Mouse (Mus musculus): ENCODE results near the gene Ces2h.
"Not testable (repeated sequence)": the region's sequence is repeated elsewhere in the genome, so short reads cannot be mapped to it uniquely, and the experiment has no call there.

Gene Ces2h

DNA sequence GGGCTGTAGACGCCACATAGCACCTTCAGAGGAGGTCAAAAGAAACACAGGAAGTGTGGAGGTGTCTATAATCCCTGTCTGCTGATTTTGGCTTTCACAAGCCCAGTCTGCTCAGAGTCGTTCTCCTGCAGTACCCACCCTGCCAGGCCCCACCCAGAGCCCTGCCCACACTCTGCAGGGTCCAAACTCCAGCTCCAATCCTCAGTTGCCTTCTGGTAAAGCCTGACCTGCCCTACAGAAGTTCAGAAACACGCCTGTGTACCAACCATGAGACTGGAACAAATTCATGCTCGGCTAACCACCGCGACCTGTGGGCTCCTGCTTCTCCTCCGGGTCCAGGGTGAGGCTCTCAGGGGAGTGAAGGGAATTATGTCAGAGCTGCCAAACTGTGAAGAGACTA lies at the start of gene Ces2h:
Gene Ces2h (plus strand): TSS at position 268 of the 400 bp plus-strand sequence.
- no peak for DNase-seq (ENCODE audit: low spot score in 2 of 2)

- DNase-seq (ENCODE audit: low spot score in 2 of 2) = peak; percentile 33 to 47
Observed at GRCm38 (mm10) chr8:104961537-104961961, 39.1 kb upstream of the Ces2h start, which contains the start of gene Ces2g. TSS of gene Ces2g (plus strand) at chr8:104961718.

DNA sequence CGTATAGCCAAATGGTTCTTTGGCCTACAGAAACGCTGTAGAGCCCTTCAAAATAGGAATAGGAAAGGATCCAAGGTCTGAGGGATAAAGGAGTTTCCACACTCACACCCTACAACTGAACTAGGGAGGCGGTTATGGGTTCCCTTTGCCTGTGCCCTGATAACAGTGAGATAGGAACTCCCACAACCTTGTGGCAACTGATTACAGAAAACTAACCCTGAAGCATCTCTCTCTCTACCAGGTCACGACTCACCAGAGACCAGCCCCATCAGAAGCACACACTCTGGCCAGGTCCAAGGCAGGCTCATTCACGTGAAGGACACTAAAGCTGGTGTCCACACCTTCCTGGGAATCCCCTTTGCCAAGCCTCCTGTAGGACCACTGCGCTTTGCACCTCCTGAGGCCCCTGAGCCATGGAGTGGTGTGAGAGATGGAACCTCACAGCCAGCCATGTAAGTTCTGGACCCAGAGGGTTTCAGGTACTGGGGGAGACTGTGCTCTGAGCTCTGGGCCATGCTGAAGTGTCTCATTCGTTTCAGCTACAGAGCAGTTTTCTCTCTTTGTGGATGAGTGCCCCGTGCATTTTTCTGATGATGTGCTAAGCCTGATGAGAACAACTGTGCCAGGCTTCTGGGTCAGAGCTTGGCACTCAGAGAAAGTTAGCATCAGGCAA lies 38.3 kb upstream of the Ces2h start:
- peak; percentile 30 to 59 for DNase-seq (ENCODE audit: low spot score in 2 of 2)

GRCm38 (mm10) chr8:104963375-104963894 lies 37.2 kb upstream of the Ces2h start:
- no peak for DNase-seq (ENCODE audit: low spot score in 2 of 2)

GRCm38 (mm10) chr8:104984126-104984525 lies 16.5 kb upstream of the Ces2h start:
- no peak for DNase-seq (ENCODE audit: low spot score in 2 of 2)

DNA sequence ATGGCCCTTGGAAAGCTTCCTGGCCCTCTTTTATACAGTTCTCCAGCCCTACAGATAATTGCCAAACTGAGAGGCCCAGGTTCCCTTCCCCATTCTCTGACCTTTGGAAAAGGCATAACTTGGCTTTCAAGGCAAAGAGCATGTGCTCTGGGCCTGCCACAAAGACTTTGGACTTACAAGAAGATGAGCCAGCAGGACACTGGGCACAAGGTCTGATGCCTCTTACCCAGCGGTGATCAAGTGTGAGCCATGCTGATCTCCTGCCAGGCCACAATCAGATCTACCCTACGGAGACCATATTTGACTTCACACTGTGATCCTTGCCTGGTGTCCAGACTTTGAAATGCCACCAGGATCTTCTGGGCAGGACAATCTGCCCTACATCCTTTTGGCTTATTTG lies 15.7 kb upstream of the Ces2h start:
- DNase-seq (ENCODE audit: low spot score in 2 of 2) = no peak

DNA sequence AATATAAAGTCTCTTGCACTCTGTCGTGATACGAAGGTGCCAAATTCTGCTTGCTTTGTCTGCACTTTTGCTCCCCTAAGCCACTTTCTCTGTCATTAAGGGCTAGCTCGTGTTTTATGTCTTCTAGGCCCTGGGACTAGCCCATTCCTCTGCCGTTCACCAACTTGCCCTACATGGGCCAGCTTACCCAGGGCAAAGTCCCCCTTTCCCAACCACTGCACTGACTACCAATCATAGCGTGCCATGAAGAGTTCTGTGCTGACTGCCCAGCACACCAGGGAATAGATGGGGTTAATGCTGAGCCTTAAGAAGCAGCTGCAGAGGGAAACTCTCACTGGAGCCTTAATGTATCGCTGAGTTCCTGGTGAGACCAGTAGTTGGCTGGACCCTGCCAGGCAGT lies 2.5 kb upstream of the Ces2h start:
- no peak for DNase-seq (ENCODE audit: low spot score in 2 of 2)

GRCm38 (mm10) chr8:104999183-104999582 lies 1.5 kb upstream of the Ces2h start:
- no peak for DNase-seq (ENCODE audit: low spot score in 2 of 2)

GRCm38 (mm10) chr8:105010000-105010399 lies 9.3 kb downstream of the Ces2h start:
- no peak for DNase-seq (ENCODE audit: low spot score in 2 of 2)

- DNase-seq (ENCODE audit: low spot score in 2 of 2) = no peak
Observed at GRCm38 (mm10) chr8:105011136-105011535, 10.5 kb downstream of the Ces2h start.

- DNase-seq (ENCODE audit: low spot score in 2 of 2) = no peak
Observed at GRCm38 (mm10) chr8:105014391-105014790, 13.7 kb downstream of the Ces2h start.

- DNase-seq (ENCODE audit: low spot score in 2 of 2) = no peak
Observed at GRCm38 (mm10) chr8:105021954-105022353, 21.3 kb downstream of the Ces2h start.

GRCm38 (mm10) chr8:105023087-105023486 lies 22.4 kb downstream of the Ces2h start:
- no peak for DNase-seq (ENCODE audit: low spot score in 2 of 2)

DNA sequence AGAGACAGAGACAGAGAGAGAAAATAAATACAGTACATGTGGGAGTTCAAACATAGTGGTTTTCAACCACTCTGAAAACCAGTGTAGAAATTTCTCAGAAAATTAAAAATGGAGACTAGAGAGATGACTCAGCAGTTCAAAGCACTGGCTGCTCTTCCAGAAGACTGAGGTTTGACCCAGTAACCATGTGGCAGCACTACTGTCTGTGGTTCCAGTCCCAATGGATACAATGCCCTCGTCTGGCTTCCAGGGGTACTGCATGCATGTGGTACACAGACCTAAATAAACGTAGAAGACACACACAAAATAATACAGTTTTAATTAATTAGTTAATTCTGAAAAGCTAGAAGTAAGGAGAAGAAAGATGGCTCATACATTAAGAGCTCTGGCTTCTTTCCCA lies 24.4 kb downstream of the Ces2h start:
- no peak for DNase-seq (ENCODE audit: low spot score in 2 of 2)

DNA sequence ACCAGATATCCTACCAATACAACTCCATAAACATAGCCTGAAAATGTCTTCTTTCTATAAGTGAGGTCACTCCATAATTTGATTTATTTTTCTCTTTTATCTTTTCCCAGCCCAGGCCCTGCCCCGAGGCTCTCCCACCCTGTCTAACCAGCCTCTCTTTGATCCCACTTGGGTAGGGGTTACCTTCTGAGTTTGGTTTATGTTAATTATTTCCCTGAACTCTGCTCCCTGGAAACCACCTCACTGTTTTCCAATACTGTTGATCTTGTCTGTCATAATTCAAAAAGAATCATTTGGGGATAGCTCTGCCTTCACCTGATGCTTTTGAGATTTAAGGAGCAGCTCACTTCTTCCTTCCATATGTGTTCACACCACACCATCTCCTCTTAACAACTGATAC lies 42.9 kb downstream of the Ces2h start:
- DNase-seq (ENCODE audit: low spot score in 2 of 2) = no peak

DNA sequence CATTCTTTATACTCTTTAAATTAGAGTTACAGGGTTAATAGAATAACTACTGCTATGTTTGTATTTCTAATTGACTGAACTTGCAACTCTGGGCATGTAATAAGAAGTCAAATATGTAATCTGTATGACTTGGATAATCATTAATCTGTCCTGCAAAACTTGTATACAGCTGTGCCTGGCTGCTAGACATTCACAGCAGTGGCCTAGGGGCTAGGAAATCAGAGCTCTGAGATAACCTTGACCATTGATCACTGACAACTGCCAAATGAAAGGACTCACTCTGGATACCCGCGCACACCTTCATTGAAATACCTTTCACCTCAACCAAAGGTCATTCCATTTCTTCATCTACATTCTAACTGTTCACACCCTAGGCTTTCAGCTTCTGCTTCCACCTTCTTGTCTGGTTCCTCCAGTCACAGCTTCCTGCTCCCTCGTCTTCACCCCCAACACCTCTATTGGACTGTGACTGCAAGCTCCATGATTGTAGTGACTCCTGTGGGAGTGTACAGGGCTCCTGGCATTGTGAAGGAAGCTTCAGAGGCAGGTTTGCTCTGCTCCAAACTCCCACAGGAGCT lies 45.3 kb downstream of the Ces2h start:
- DNase-seq (ENCODE audit: low spot score in 2 of 2) = no peak

DNA sequence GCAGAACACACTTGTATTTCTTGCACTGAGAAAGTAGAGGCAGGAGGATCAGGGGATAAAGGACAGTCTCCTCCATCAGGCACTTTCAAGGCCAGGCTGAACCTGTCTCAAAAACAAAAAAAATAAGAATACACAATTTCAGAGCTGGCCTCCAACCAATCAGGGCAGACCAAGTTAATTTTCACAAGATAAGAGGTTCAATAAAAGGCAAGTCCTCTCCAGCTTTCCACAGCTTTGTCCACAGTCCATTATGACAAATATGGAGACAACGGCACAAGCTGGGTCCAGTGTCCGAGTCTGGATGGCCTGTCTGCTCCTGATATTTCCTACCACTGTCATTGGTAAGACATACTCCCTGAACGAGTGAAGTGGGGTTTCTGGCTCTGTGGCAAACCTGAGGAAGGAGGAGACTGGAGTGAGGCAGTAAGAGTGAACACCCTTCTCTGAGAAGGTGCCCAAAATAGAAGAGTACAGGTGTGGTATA lies 47.8 kb downstream of the Ces2h start, which contains the start of gene Ces3a:
Gene Ces3a (plus strand): TSS at position 231 of the 484 bp plus-strand sequence.
- DNase-seq (ENCODE audit: low spot score in 2 of 2) = no peak

GRCm38 (mm10) chr8:105056211-105056610 lies 55.6 kb downstream of the Ces2h start:
- no peak for DNase-seq (ENCODE audit: low spot score in 2 of 2)

DNA sequence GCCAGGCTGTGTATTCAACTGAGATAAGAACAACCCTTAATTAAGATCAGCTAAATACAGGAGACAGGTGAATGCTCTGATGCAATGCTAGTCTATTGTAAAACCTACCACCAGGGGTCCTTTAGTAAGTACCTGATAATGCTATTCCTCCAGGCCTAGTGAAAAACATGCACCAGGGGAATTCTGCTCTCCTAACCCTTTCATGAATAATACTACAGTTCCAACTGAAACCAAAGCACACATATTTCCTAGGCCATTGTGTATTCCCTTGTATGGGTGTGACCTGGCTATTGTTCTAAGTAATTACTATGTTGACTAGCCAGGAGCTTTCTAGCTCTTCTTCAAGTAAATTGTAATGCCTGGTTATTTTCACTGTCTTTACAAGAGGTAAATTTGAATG lies 59.4 kb downstream of the Ces2h start:
- no peak for DNase-seq (ENCODE audit: low spot score in 2 of 2)

DNA sequence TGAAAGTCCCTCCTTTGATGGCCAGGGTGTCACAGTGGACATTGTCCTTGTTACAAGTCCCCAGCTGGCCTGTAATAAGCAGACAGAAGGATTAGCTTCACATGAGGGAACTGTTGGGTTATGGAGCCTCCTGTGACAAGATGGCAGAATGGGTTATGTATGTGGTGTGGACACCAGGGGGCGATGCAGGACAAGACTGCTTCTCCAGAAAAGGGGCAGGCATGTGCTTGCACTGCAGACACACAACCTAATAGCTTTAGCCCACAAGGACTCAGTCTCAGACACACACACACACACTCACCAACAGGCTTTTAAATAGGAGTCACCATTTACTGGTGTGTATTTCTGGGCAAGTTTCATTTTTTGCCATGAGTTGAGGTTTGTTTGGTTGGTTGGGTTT lies 66.1 kb downstream of the Ces2h start:
- DNase-seq (ENCODE audit: low spot score in 2 of 2) = no peak

GRCm38 (mm10) chr8:105067905-105068304 lies 67.3 kb downstream of the Ces2h start:
- DNase-seq (ENCODE audit: low spot score in 2 of 2) = not testable (repeated sequence)

- DNase-seq (ENCODE audit: low spot score in 2 of 2) = no peak
Observed at GRCm38 (mm10) chr8:105068971-105069370, 68.3 kb downstream of the Ces2h start.
